Mouse (Mus musculus): ENCODE data around the gene Rgma.

Gene Rgma

GRCm38 (mm10) chr7:73433637-73434335 lies 58.5 kb downstream of the Rgma start:
- DNase-seq (ENCODE audit: low spot score in 2 of 2): no peak

GRCm38 (mm10) chr7:73434336-73434677 lies 59.0 kb downstream of the Rgma start:
- DNase-seq (ENCODE audit: low spot score in 2 of 2): no peak

- DNase-seq (ENCODE audit: low spot score in 2 of 2): no peak
These were observed 60.4 kb downstream of the Rgma start for GRCm38 (mm10) chr7:73435685-73436084.

- no peak for DNase-seq (ENCODE audit: low spot score in 2 of 2)
These were observed 66.5 kb downstream of the Rgma start for GRCm38 (mm10) chr7:73441802-73442201.

- no peak for DNase-seq (ENCODE audit: low spot score in 2 of 2)
These were observed 66.9 kb downstream of the Rgma start for GRCm38 (mm10) chr7:73442246-73442645.

DNA sequence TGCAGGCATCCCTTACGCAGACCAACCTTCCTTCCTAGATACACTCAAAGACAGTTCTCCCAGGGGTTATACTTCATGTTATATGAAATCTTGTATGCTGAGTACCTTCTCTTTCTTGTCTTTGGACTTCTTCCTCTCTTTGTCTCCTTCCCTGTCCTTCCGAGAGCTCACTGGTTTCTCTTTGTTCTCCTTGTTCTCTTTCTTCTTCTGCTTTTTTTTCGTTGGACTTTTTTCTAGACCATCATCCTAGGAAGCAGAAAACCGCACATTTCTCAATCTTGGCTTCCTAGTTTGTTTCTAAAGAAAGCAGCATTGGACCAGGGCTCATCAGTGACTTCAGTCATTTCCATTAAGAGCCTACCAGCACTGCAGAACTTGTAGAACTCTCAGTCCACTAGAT lies 76.3 kb downstream of the Rgma start:
- DNase-seq (ENCODE audit: low spot score in 2 of 2): no peak

- no peak for DNase-seq (ENCODE audit: low spot score in 2 of 2)
These were observed 77.0 kb downstream of the Rgma start for GRCm38 (mm10) chr7:73452187-73452808.

GRCm38 (mm10) chr7:73454113-73454512 lies 78.8 kb downstream of the Rgma start:
- DNase-seq (ENCODE audit: low spot score in 2 of 2): no peak

DNA sequence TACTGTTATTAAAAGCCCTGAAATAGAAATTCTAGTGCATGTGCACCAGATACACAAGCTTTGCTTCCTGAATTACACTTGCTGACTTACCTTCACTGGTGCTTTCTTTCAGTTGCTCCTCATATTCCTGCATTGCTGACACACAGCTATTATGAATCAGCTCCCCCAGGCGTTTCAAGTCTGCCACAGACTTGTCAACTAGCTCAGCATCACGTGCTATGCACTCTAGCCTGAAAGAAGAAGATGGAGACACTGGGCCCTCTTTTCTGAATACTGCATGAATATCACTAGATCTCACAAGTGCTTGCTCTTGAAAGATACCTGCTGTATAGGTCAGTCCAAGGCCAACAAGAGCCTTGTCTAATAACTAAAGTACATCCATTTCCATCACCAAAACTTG lies 88.2 kb downstream of the Rgma start:
- DNase-seq (ENCODE audit: low spot score in 2 of 2): no peak

DNA sequence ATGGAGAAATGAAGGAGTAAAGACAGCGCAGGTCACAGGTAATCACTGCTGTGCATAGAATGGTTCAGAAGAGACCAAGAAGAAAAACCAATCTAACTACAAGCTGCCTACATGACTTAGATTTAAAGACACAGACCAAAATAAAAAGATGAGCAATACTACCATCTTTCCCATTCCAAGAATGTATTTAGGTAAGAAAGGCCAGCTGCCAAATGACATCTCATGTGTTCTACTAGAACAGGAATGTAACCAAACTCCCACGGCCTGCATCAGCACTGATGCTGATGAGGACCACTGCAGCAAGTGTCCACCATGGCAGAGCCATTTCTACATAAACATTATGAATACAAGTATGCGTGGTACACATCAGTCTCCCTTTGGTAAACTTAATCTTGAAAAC lies 92.4 kb downstream of the Rgma start:
- DNase-seq (ENCODE audit: low spot score in 2 of 2): no peak
